Mouse (Mus musculus): ENCODE results near the gene Cacng7. TPM values are rescaled to one million over a fixed set of nuclear protein-coding genes. Genes with fewer than 3 reads are reported as not detected.

Cacng7 gene
- polyA plus RNA-seq, 1 experiment from 2014 or later, result 2.6 TPM

DNA sequence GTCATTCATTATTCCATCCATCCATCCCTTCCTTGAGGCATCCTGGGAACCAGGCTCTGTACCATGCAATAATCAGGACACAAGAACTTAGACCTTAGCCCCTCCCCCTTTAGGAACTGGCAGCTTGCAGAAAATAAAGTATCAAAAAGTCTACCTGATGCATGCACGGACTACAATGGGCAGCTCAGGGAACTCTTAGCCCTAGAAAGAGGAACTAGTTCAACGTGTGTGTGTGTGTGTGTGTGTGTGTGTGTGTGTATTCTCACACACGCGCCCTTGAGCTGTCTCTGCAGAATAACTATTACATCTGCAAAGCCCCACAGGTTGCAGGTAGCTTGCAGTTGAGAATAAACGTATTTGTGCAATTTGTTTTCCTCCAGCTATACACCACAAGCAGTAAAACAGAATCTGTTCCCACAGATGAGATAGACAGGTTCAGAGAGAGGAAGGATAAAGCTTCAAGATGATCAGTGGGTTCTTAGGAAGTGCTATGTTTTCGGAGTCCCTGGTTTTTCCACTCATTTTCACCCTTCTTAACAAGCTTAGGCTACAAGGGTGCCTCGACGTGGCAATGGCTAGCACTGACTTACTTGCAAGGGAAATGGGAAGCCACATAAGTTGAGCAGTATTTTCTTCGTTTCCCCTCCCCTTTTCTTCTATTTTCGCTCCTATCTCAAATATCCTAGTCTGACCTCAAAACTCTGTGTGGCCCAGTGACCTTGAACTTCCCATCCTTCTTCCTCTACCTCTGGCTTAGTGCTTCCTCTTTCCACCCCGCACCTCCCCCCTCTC is 77.2 kb downstream of the Cacng7 start:
- Histone ChIP-seq H3K27ac (ENCODE audit: low read depth, low read length) (no peak overlapping the region), H3K9me3 (ENCODE audit: control insufficient read depth, low read length) (no peaks in the 10 kb centered on the region), H3K4me3 (ENCODE audit: low read length) (no peak overlapping the region), H3K27me3 (replicated peaks; ENCODE audit: control insufficient read depth, insufficient read depth, low read length) (peaks cover 22% of the 10 kb centered on the region), H3K4me2 (ENCODE audit: low read length) (no peak overlapping the region), H3K4me1 (ENCODE audit: control insufficient read depth, insufficient read depth, low read depth, low read length) (peaks cover 11% of the 10 kb centered on the region), H3K36me3 (ENCODE audit: control insufficient read depth, insufficient read depth, low read length) (no peaks in the 10 kb centered on the region), H3K9ac (ENCODE audit: low read depth, low read length) (no peak overlapping the region)
- 70% methylated on average over 11 of the region's 11 CpGs for WGBS
- no peak for ATAC-seq

DNA sequence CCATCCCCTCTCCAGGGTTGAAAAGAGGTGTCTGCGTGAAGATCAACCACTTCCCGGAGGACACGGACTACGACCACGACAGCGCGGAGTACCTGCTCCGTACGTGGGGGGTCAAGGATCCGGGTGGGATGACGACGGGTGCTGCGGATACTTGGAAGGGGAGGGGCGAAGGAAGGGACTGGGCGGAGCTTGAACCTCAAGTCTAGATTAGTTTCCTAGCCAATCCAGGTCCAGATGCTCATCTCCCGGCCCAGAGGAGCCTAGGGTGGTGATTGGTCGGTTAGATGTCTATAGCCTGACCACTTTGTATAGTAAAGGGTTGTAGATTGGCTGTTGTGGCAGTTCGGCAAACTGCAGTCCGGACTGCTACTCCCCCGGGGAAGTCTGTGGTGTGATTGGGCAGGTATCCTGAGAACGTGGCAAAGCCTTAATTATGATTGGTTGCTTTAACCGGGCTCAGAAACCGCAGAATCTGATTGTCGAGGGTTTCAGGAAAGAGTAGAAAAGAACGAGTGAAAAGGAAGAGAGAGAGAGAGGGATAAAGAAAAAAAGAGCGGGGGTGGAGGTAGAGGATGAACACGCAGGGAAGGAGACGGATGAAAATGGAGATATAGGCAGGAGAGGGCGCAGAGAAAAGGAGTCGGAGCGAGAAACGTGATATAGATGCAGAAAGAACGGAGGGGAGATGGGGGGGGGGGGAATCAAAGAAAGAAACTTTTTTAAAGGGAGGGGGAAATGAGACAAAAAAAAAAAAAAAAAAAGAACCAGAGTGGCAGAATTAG is 78.6 kb downstream of the Cacng7 start:
- peak overlapping the region; percentile 64 for H3K9ac ChIP-seq (ENCODE audit: low read depth, low read length)
- under 1% methylated on average over 33 of the region's 33 CpGs for WGBS
- H3K4me2 ChIP-seq (ENCODE audit: low read length), result peak overlapping the region; percentile 95
- H3K4me1 ChIP-seq (ENCODE audit: control insufficient read depth, insufficient read depth, low read depth, low read length), result peaks cover 11% of the 10 kb centered on the region
- no peaks in the 10 kb centered on the region for H3K9me3 ChIP-seq (ENCODE audit: control insufficient read depth, low read length)
- peaks cover 22% of the 10 kb centered on the region for H3K27me3 ChIP-seq (replicated peaks; ENCODE audit: control insufficient read depth, insufficient read depth, low read length)
- peak overlapping the region; percentile 48 for H3K4me3 ChIP-seq (ENCODE audit: low read length)
- no peaks in the 10 kb centered on the region for H3K36me3 ChIP-seq (ENCODE audit: control insufficient read depth, insufficient read depth, low read length)
- ATAC-seq, result peak; percentile 89
- no peak overlapping the region for H3K27ac ChIP-seq (ENCODE audit: low read depth, low read length)

- Histone ChIP-seq H3K27me3 (replicated peaks; ENCODE audit: control insufficient read depth, insufficient read depth, low read length) (peaks cover 22% of the 10 kb centered on the region), H3K4me3 (ENCODE audit: low read length) (peak overlapping the region; percentile 48), H3K9me3 (ENCODE audit: control insufficient read depth, low read length) (no peaks in the 10 kb centered on the region), H3K9ac (ENCODE audit: low read depth, low read length) (peak overlapping the region; percentile 64), H3K27ac (ENCODE audit: low read depth, low read length) (no peak overlapping the region), H3K4me1 (ENCODE audit: control insufficient read depth, insufficient read depth, low read depth, low read length) (peaks cover 11% of the 10 kb centered on the region), H3K36me3 (ENCODE audit: control insufficient read depth, insufficient read depth, low read length) (no peaks in the 10 kb centered on the region), H3K4me2 (ENCODE audit: low read length) (peak overlapping the region; percentile 95)
- ATAC-seq, result no peak
- WGBS, result 2% methylated on average over 20 of the region's 20 CpGs
Observed at GRCm38 (mm10) chr7:3412036-3412435, 79.3 kb downstream of the Cacng7 start.

DNA sequence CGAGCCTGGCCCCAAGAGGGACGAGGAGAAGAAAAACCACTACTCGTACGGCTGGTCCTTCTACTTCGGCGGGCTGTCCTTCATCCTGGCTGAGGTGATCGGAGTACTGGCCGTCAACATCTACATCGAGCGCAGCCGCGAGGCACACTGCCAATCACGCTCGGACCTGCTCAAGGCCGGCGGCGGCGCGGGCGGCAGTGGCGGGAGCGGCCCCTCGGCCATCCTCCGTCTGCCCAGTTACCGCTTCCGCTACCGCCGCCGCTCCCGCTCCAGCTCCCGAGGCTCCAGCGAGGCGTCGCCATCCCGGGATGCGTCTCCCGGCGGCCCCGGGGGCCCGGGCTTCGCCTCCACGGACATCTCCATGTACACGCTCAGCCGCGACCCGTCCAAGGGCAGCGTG is 82.1 kb downstream of the Cacng7 start:
- H3K4me1 ChIP-seq (ENCODE audit: control insufficient read depth, insufficient read depth, low read depth, low read length), result peaks cover 11% of the 10 kb centered on the region
- H3K27me3 ChIP-seq (replicated peaks; ENCODE audit: control insufficient read depth, insufficient read depth, low read length), result peaks cover 22% of the 10 kb centered on the region
- peak overlapping the region; percentile 78 for H3K9ac ChIP-seq (ENCODE audit: low read depth, low read length)
- no peak overlapping the region for H3K27ac ChIP-seq (ENCODE audit: low read depth, low read length)
- no peaks in the 10 kb centered on the region for H3K36me3 ChIP-seq (ENCODE audit: control insufficient read depth, insufficient read depth, low read length)
- H3K4me2 ChIP-seq (ENCODE audit: low read length), result peak overlapping the region; percentile 99
- WGBS, result 2% methylated on average over 38 of the region's 47 CpGs
- peak overlapping the region; percentile 61 for H3K4me3 ChIP-seq (ENCODE audit: low read length)
- 0 out of 2 replicates have a peak, but pooled peaks have one; percentile 6 for ATAC-seq
- H3K9me3 ChIP-seq (ENCODE audit: control insufficient read depth, low read length), result no peaks in the 10 kb centered on the region

GRCm38 (mm10) chr7:3415378-3415777 is 82.6 kb downstream of the Cacng7 start:
- no peak overlapping the region for H3K27ac ChIP-seq (ENCODE audit: low read depth, low read length)
- H3K9ac ChIP-seq (ENCODE audit: low read depth, low read length), result peak overlapping the region; percentile 78
- peaks cover 11% of the 10 kb centered on the region for H3K4me1 ChIP-seq (ENCODE audit: control insufficient read depth, insufficient read depth, low read depth, low read length)
- H3K4me3 ChIP-seq (ENCODE audit: low read length), result peak overlapping the region; percentile 61
- no peaks in the 10 kb centered on the region for H3K36me3 ChIP-seq (ENCODE audit: control insufficient read depth, insufficient read depth, low read length)
- peak; percentile 16; the same call in 1 of the 2 replicates for ATAC-seq
- WGBS, result under 1% methylated on average over 33 of the region's 60 CpGs
- H3K4me2 ChIP-seq (ENCODE audit: low read length), result peak overlapping the region; percentile 99
- H3K27me3 ChIP-seq (replicated peaks; ENCODE audit: control insufficient read depth, insufficient read depth, low read length), result peaks cover 22% of the 10 kb centered on the region
- no peaks in the 10 kb centered on the region for H3K9me3 ChIP-seq (ENCODE audit: control insufficient read depth, low read length)

Small RNA genes within 50 kb of the gene (microRNA-seq; reads per million reads assigned to microRNA genes)
- gene Gm23450, result 32.1 reads per million, percentile 36 among the genes with 10 or more reads in this experiment

Other genes with a start within 250 kb of the Cacng7 start
- not detected in 2 replicates for gene AU018091, start 163.8 kb upstream of the Cacng7 start, polyA plus RNA-seq (2015; fragmentation: Nextera tagmentation; extraction: Ambion mirVana)
- gene Nlrp12, start 83.2 kb upstream of the Cacng7 start, polyA plus RNA-seq (2015; fragmentation: Nextera tagmentation; extraction: Ambion mirVana), result 0.05 and 0.06 TPM in 2 replicates
- 36.9 and 51.0 TPM in 2 replicates for gene Myadm, start 43.9 kb upstream of the Cacng7 start, polyA plus RNA-seq (2015; fragmentation: Nextera tagmentation; extraction: Ambion mirVana)
- 2.0 and 2.3 TPM in 2 replicates for gene Prkcg, start 43.8 kb upstream of the Cacng7 start, polyA plus RNA-seq (2015; fragmentation: Nextera tagmentation; extraction: Ambion mirVana)
- gene Cacng8, start 57.7 kb downstream of the Cacng7 start, polyA plus RNA-seq (2015; fragmentation: Nextera tagmentation; extraction: Ambion mirVana), result 8.6 and 13.7 TPM in 2 replicates
- 0.62 TPM in 1 of 2 replicates, not detected in the other for gene Cacng6, start 91.2 kb downstream of the Cacng7 start, polyA plus RNA-seq (2015; fragmentation: Nextera tagmentation; extraction: Ambion mirVana)
- not detected in 2 replicates for gene Tarm1, start 169.7 kb downstream of the Cacng7 start, polyA plus RNA-seq (2015; fragmentation: Nextera tagmentation; extraction: Ambion mirVana)